Mouse (Mus musculus): ENCODE results near the gene Esam.

Esam gene

GRCm38 (mm10) chr9:37554279-37554678 is 26.4 kb downstream of the Esam start:
- DNase-seq (ENCODE audit: low read depth, low spot score), result no peak

DNA sequence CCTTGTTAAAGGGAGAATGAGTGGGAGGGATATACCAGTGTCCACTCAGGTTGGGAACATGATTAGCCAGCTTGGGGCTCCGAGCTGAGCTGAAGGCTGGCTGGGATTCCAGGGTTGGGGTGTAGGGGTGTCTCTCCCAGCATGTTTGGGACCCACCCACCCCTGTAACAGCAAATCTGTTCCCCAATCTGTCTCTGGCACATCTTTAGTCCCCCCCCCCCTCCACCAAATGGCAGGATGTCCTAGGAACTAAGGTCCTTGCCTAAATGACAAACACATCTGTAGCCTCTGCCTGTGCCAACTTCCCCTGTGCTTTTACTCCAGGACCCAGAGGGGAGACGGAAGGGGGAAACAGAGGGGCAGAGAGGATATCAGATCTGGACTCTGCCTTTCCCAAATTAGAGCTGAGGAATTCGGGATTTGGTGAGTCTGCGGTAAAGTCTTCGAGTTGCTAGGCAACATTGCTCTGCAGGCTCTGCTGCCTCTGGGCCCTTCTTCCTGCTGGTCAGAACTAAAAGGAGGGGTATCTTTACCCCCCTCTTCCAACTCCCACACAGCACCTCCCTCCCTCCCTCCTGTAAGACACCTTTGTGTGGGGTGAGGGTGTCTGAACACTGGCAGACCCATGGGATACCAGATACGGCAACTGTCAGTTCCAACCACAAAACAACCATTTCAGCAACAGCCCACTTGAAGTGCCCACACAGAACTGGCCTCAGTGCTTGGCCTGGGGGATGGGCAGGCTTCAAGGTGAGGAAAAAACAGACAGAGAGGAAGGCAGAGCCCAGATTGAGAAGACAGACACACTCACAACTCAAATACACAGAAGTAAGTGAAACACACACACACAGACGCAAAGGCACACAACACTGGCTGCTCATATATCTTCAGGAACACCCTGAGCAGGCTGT is 27.2 kb downstream of the Esam start, which contains the start of gene Siae:
Gene Siae, plus strand, starts transcription at position 861 of the 911 bp plus-strand sequence.
- DNase-seq (ENCODE audit: low read depth, low spot score), result peak; percentile 86

GRCm38 (mm10) chr9:37556366-37556765 is 28.5 kb downstream of the Esam start:
- DNase-seq (ENCODE audit: low read depth, low spot score), result peak; percentile 75

DNA sequence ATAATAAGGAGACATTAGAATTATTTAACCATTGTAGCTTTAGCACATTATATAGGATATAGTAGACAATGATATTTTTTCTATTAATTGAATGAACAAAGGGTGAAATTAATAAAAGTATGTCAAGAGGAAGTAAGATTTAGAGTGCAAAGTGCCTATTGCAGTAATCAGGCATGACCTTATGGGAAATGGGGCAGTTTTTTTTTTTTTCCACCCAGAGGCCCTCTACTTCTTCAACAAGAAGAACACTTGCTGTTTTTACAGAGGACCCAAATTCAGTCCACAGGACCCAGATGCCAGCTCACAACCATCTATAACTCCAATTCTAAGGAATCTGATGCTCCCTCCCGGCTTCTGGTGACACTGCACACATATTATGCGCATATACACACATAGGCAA is 32.7 kb downstream of the Esam start:
- DNase-seq (ENCODE audit: low read depth, low spot score), result no peak

DNA sequence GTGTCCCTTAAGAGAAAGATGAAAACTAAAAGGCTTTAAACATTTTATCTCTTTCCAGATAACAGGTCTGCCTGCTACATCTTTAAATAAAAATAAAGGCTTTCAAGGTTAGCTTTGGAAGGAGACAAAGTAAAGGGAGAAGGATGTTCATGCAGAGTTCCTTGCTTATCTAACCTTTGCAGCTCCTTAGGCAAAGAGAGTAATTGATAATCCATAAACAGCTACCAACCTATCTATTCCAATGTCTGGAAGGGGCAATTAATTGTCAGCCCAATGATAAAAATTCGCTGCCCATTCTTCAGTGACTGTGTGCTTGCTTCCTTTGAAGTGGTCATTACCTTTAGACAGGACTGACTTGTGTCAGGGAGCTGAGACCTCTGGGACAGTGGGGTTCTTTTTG is 35.9 kb downstream of the Esam start:
- no peak for DNase-seq (ENCODE audit: low read depth, low spot score)

DNA sequence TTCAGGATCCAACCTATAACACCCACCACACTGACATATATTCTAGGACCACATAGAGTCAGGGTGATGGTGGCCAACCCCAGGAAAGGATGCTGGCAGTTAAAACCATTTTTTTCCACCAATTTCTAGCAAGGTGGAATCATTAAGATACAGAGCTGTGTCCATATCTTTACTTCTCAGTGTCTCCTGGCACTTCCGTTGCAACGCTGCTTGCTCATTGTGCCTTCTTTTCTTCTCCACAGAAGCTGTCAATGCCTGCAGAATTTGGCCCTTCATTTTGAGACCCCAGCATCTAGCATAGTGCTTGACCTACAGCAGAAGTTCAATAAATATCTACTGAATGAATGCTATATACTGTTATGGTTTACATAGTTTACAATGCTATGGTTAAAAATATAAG is 39.1 kb downstream of the Esam start:
- no peak for DNase-seq (ENCODE audit: low read depth, low spot score)

- peak; percentile 66 for DNase-seq (ENCODE audit: low read depth, low spot score)
Measured at GRCm38 (mm10) chr9:37567454-37567853, 39.6 kb downstream of the Esam start.

GRCm38 (mm10) chr9:37567892-37568604 is 40.2 kb downstream of the Esam start:
- peak; percentile 90 for DNase-seq (ENCODE audit: low read depth, low spot score)

DNA sequence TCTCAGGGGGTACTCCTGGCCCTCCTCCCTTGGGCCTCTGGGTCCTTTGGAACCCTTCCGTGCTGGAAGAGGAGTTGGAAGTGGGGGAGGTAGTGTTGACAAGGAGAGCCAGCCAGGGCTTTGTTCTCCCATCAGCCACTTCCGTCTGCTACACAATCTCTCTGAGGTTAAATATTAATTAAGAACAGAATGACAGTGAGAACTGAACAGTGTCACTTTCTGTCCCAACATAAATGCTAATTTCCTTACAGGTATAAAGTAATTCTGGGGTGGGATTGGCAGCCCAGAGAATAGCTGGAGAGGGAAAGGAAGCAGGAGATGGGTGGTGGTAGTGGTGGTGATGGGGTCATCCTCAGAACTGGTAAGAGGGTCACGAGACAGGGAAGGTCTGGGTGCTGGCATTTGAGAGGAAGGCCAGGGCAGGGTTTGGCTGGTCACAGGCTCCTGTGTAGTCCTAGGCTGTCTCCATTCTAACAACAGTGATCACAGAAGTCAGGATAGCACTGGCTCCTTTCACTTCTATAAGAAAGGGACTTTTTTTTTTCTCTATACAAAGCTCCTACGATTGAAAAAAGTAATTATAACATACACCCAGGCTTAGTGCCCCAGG is 40.8 kb downstream of the Esam start:
- DNase-seq (ENCODE audit: low read depth, low spot score), result no peak

DNA sequence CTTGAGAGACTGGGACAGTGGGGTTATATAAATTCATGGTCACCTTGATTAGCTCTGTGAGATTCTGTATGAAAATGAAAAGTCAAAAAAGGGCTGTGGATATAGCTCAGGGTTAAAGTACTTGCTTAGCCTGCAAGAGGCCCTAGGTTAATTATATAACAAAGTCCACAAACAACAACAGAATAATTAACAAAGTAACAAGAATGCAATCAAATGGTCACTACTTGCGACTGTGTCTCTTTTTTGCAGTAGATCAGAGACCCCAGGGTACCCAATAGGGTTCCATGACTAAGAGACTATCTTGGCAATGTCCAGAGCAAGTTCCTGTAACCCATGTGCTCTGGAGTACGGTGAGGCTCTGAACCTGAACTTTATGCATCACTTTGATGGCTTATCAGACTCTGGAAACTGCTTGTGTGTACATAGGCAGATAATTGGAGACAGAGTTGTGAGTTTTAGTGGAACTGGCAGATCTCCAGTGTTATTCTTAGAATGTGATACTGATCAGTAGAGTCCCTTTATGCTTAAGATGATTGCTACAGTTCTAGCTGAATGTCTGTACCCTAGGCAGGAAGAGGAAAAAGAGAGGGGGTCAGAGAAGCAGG is 41.5 kb downstream of the Esam start:
- DNase-seq (ENCODE audit: low read depth, low spot score), result no peak

DNA sequence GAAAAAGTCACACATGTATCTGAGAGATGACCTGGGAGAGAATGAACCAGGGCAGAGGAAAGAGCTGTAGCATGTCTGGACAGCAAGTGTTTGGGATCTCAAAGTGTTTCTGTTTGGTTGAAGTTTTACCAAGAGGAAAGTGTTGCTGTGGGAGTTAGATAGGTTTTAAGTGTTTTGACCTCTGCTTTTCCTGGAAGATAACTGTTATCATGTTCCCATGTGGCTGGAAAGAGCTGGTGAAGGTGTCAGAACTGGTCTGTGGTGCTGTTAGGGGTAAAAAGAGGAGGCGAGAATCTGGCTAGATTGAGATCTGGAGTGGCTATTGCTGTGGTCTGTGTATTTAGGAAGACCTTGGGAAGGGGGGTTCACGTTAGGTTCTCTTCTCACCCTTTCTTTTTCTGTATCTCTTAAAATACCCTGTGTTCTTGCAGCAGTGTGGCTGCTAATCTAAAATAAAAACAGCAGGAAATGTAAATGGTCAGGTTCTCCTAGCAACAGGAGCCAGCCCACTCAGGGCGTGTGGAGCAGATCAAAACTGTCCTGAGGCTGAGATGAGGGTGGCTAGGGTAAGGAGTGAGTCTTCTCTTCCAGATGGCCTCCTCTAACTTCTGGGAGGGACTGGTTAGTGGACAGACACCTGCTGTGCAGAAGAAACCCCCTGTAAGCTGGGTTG is 44.5 kb downstream of the Esam start:
- no peak for DNase-seq (ENCODE audit: low read depth, low spot score)

- DNase-seq (ENCODE audit: low read depth, low spot score), result peak; percentile 87
Measured at GRCm38 (mm10) chr9:37576436-37576930, 48.6 kb downstream of the Esam start.

DNA sequence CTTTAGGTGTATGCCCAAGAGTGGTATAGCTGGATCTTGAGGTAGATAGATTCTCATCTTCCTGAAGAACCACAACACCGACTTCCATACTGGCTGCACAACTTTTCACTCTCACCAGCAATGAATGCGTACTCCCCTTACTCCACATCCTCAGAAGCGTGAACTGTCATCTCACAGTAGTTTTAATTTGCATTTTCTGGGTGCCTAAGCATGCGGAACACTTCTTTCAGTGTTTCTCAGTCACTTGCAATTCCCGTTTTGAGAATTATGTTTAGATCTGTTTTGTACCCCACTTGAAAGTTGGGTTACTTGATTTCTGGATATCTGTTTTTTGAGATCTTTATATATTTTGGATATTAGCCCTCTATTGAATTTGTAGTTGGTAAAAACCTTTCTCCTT is 55.7 kb downstream of the Esam start:
- no peak for DNase-seq (ENCODE audit: low read depth, low spot score)

- DNase-seq (ENCODE audit: low read depth, low spot score), result no peak
Measured at GRCm38 (mm10) chr9:37586718-37587117, 58.8 kb downstream of the Esam start.
